Mouse (Mus musculus) gonadal fat pad, adult 2 months (tissue): ENCODE data around the gene Daxx. TPM values are rescaled to one million over a fixed set of nuclear protein-coding genes. Genes with fewer than 3 reads are reported as not detected.
"Not testable (repeated sequence)": the region's sequence is repeated elsewhere in the genome, so short reads cannot be mapped to it uniquely, and the experiment has no call there.

Experiments used
- DNase-seq: peaks from one replicate; pipeline ENCODE4 v3.0.0-alpha.2; 2012; ENCODE audit warnings: low read depth
- polyA plus RNA-seq: library from polyadenylated mRNA; depleted of rRNA; stranded (reverse); fragments of >200 nt; gene quantifications from 2 replicates; pipeline ENCODE4 v1.2.3, GENCODE M21; 2012; rRNA removed

The Daxx gene
- polyA plus RNA-seq = 36.7 and 45.8 TPM in 2 replicates

DNA sequence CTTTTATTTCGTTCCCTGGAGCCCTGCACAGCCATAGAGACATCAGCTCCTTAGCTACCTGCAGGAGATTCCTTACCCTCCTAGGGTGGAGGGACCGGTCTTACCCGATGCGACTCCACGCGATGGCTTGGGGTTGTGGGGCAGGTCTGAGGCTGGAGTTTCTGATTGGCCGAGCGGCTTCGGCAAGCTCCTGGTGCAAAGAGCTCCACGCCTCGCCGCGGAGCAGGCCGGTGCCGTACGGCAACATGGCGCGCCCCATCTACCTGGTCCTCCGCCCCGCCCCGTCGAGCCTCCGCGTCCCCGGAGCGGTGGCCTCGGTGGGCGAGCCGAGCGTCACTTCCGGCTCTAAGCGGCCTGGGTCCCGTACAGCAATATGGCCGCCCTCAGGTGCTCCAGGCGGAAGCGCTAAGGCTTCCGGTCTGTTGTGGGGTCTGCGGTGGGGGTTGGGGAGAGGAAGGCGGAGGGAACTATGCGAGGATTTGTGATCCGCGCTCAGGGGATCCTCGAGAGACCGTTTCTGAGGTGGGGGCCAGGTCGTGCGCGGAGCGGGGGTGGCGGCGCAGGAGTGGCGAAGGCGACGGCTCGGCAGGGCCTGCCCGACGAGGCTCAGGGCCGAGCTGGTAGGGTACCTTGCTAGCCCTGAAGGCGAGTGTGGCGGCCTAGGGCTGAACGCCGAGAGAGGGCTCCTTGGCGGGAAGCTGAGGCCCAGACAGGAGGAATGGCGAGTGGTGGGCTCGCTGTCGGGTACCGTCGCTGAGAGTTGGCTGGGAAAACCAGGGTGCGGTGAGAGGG is at the start of gene Daxx:
Gene Daxx (plus strand): TSS at position 338 of the 792 bp plus-strand sequence.
- DNase-seq = peak; percentile 81

DNA sequence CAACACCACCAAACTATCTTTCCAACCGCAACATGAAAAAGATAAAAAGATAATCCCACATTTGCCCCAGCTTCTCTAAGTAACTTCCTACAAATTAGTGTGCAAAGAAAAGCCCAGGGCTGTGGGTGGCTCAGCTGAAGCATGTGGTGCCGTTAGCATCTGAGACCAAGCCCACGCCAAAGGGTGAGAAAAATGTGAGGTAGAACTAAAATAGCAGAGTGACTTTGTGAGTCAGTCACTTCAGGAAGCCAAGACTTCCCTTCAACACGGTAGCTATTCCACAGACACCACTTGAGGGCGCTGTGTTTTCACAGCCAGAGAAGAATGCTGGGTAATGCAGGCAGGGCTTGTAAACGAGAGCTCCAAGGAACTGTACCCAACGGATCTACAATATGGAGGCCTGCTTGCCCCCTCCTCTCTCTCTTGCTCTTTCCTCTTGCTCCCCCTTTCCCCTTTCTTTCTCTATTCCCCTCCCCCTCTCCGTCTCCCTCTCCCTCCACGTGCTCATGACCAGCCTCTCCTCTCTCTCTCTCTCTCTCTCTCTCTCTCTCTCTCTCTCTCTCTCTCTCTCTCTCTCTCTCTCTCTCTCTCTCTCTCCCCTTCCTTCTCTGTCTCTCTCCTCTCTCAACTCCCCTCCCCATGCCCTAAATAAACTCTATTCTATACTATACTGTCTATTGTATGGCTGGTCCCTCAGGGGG is 43.7 kb upstream of the Daxx start:
- no peak for DNase-seq

DNA sequence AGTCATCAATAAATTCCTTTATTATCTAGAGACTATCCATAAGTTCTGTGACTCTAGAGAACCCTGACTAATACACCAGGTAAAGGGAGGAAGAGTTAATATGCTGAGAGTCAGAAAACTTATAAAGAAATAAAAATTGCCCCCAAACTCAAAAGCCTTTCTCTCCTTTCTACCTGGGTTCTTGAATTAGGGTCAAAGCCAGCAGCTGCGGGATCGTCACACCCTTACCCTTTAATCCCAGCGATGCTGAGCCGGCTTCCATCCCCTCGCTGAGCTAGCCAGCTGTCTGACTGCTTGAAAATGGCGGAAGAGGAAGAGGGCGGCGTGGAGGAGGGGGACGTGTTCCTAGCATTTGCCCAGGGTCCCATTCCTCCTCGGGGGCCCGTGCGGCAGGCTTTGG is 35.7 kb upstream of the Daxx start, which contains the start of gene Gm7029:
Gene Gm7029 (plus strand): TSS at position 301 of the 400 bp plus-strand sequence.
- DNase-seq = not testable (repeated sequence)

DNA sequence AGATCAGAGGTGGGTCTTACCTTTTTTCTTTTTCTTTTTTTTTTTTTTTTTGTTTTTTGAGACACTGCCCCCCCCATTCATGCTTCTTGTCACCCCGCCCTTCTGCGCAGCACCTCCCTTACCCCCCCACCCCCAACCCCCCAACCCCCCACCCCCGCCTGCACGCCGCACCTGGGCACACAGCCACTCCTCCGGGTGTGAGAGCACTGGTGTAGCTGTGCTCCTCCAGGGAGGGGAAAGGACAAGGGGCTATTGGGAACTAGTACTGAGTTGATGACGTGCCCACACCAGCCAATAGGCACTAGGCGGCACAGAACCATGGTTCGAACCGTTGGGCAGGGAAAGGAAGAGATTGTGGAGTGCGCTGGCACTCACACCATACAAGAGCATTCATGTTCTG is 34.8 kb upstream of the Daxx start:
- no peak for DNase-seq

DNA sequence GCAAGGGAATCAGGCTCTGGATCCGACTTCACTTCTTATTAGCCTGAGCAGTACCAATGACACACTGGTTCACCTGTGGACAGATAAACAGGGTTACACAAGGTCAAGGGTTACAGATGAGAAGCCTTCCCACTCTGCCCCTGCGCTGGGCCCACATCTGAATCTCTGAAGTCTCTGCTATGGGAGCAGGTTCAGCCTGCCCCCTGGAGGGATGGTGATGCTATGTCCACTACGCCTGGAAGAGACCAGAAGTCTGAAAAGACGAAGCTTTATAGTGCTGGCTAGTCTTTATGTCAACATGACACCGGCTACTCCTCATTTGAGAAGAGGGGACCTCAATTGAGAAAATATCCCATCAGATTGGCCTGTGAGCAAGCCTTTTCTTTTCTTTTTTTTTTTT is 33.4 kb upstream of the Daxx start:
- not testable (repeated sequence) for DNase-seq

DNA sequence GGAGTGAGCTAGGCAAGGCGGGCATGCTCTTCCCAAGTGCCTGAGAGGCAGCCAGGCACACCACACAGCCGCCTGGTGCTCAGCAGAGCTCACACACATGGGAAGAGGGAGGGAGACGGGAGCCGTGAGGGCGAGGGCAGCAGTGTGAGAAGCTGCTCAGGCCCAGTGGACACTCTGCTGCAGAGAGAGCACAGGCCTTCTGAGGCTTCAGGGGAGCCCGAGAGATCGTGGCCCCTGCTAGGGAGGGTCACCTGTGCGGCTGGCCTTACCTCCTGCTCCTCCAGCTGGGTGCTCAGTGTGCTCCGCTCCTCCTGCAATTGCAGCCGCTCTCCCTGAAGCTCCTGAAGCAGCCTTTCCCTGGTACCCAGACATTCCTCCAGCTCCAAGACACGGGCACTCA is 24.9 kb upstream of the Daxx start:
- DNase-seq = not testable (repeated sequence)

DNA sequence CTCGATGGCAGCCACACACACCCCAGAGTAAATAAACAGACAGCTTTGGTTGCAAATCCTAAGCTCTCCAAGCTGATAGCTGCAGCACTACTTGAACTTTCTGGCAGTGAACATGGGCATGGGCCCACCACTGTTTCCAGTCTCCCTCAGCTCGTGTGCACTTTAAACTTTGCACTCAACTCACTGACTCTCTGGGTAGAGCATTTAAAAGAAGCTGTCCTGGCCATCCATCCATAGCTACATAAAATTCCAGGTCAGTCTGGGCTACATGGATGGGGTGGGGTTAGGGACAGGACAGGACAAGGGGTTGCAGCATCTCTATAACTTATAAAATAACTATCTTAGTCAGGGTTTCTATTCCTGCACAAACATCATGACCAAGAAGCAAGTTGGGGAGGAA is 21.4 kb upstream of the Daxx start:
- not testable (repeated sequence) for DNase-seq

DNA sequence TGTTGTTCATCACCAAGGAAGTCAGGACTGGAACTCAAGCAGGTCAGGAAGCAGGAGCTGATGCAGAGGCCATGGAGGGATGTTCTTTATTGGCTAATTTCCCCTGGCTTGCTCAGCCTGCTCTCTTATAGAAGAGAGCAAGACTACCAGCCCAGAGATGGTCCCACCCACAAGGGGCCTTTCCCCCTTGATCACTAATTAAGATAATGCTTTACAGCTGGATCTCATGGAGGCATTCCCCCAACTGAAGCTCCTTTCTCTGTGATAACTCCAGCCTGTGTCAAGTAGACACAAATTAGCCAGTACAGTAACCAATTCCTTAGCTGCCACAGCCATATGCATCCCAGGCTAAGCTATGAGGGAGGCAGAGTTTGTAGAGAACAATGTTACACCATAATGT is 21.0 kb upstream of the Daxx start:
- DNase-seq = not testable (repeated sequence)

DNA sequence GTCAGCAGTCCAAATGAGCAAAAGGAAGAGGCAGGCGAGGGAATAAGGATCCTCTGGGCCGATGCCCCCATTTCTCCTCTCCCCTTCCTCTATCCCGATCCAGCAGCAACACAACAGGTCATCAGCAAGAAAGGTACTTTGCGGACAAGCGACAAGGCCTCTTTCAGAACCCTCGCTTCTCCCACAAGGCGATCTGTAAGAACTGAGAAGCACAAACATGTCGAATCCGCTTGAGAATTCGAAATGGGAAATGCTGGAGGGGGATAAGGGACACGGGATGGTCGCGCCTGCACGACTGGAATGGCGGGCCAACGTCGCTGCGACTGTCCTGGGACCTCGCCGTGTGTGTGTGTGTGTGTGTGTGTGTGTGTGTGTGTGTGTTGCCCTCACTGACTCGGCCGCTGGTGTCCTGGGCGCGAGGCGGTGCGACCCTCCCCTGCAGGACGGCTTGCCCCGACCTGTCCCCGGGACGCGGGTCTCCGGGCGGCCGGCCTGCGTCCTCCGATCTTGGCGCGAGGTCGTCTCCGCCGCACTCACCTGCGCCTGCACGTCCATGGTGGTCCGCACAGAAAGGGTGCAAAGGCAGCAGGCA is 19.2 kb upstream of the Daxx start:
- not testable (repeated sequence) for DNase-seq

DNA sequence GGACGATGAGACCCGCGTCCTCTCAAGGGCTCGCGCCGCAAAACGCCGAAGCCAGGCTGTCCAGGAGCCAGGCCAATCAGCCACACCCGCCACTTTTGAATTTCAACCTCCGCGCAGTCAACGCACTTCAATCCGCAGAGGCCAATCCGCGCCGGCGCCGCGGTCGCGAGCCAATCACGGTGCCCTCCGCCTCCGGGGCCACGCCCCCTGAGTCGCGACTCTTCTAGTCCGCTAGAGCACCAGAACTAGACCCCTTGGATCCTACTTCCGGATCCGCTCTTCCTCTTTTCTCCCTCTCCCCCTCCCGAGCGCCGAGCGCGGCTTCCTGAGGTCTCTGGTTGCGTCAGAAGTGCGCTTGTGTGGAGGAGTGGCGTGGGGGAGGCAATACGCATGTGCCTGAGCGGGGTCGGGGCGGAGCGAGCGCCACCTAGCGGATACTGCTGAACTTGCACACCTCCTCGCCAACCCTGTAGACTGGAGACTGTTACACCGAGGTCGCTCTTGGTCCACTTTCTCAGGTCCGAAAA is 18.6 kb upstream of the Daxx start, which contains the start of gene Kifc1:
Gene Kifc1 (minus strand): TSS at position 129 of the 527 bp plus-strand sequence.
- DNase-seq = peak; percentile 88

DNA sequence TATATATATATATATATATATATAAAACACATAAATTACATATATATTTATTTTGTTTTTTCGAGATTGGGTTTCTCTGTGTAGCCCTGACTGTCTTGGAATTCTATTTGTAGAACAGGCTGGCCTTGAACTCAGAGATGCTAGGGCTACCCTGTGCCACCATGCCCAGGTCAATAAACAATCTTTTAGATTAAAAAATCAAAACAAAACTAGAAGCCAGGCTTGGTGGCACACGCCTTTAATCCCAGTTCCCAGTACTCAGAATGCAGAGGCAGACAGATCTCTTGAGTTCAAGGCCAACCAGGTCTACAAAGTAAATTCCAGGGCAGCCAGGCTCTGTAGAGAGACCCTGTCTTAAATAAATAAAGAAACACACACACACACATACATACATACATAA is 17.9 kb upstream of the Daxx start:
- no peak for DNase-seq

DNA sequence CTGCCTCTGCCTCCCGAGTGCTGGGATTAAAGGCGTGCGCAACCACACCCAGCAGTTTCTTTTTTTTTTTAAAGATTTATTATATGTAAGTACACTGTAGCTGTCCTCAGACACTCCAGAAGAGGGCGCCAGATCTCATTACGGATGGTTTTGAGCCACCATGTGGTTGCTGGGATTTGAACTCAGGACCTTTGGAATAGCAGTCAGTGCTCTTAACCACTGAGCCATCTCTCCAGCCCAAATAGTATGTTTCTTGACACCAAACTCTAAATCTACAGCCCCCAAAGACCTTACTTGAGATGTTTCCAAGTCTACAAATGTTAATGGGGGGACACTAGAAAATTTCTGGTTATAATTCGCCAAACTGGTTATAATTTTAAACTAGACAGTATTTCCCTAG is 17.3 kb upstream of the Daxx start:
- not testable (repeated sequence) for DNase-seq

DNA sequence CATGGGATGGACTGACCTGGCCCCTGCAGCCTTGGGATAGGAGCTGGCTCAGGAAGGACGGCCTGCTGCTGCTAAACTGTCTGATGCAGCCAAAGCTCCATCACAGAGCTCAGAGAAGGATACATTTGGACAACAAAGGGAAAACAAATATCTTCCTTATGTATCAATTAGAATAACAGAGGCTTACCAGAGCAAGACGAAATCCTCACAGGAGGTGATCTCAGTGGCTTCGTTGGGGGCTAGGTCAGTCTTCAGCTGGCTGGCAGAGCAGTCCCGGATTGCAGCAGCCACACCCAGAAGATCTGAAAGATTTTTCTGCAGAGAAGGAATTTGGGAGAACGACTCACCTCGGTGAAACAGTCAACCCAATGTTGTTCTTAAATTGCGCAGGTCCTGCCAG is 16.8 kb upstream of the Daxx start:
- DNase-seq = no peak

DNA sequence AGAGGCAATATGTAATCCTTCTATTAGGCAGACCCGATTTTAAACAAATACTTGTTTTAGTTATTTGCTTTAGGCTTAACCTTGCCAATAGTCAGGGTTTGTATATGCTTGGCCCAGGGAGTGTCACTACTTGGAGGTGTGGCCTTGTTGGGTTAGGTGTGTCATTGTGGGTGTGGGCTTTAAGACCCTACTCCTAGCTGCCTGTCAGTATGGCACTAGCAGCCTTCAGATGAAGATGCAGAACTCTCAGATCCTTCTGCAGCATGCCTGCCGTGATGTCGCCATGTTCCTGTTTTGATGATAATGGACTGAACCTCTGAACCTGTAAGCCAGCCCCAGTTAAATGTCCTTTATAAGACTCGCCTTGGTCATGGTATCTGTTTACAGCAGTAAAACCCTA is 16.2 kb upstream of the Daxx start:
- not testable (repeated sequence) for DNase-seq

DNA sequence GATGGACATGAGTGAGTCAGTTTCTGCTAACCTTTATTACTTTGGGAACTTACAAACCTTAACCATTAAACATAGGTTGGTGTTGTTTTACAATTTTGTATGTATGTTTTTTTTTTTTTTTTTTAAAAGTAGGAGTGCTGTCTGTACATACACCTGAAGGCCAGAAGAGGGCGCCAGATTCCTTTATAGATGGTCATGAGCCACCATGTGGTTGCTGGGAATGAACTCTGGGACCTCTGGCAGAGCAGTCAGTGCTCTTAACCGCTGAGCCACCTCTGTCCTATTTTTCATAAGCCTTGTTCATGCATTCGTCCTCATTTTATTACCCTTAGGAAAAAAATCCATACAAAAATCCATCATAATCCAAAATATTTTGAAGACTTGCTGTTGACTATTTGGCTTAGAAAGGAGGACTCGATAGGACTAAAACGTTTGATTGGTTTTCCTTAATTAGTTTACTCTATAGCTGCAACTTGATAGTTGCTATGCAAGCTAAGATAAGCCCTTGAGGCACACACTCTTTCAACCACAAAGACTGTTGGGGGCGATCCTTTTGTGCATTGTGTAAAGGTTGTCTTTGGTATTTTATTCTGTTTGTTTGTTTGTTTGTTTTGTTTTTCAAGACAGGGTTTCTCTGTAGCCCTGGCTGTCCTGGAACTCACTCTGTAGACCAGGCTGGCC is 12.0 kb upstream of the Daxx start:
- DNase-seq = no peak

DNA sequence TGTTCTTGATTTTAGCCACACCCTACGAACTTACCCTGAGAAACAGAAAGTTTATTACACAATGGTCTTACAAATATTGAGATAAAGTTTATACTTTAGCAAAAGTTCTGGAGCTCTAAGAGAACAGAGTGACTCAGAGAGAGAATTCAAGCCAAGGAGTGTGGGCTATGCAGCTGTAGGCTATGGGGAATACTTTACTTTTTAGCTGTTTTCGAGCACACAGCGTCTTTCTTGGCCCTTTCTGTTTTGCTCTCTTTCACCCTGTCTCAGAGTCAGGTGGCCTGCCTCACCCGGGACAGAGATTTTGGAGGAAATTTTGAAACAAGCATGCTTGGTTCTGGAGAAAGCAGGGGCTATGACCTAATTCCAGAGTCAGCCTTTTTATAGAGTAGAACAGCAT is 11.0 kb upstream of the Daxx start:
- not testable (repeated sequence) for DNase-seq

DNA sequence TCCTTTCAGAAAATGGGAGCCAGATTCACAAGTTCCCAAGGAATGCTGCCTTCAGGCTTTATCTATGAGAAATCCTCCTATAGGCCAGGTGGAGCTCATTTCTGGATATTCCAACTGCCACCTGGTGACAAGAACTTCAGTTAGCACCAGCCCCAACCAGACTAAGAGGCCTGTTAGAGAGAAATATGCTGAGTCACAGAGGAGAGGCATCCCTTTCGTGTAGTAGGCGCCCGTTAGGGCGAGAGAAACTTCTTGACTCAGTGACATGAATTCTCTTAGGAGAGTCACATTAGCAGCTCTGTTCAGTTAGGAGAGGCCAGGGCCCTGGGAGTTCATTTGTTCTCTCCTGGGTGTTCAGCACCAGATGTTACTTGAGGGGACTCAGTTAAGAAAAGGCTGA is 9.6 kb upstream of the Daxx start:
- no peak for DNase-seq

DNA sequence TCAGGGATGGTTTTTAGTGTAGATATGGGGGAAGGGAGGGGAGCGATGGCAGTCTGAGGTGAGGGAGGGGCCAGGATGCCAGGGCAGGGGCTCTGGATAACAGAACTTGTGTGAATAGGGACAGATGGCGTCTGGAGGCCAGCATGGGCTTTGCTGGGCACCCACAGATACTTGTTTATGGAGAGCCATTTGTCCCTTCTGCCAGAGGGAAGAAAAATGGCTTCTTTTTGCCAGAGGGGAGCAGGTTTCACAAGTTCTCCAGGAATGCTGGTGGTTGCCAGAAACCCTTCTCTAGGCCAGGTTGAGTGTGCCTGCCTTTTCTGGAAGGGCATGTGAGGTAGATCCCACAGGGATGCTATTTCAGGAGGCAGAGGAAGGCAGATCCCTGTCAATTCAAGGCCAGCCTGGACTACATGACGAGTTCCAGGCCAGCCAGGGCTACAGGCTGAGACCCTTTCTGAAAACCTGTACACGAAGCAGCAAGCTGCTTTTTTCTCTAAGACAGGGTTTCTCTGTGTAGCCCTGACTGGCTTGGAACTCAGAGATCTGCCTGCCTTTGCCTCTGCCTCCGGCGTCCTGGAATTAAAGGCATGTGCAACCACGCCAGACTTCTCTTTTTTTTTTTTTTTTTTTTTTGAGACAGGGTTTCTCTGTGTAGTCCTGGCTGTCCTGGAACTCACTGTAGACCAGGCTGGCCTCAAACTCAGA is 8.8 kb upstream of the Daxx start:
- no peak for DNase-seq

DNA sequence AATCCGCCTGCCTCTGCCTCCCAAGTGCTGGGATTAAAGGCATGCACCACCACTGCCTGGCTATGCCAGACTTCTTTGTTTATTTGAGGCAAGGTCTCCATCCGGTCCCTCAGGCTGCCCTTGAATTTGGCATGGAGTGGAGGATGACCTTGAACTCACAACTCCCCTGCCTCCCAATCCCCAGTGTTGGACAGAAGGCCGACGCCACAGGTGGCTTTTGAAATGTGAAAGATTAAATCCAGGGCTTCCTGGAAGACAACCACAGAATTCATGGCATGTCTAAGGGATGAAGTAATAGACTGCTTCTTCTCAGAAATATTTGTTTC is 8.3 kb upstream of the Daxx start:
- no peak for DNase-seq

DNA sequence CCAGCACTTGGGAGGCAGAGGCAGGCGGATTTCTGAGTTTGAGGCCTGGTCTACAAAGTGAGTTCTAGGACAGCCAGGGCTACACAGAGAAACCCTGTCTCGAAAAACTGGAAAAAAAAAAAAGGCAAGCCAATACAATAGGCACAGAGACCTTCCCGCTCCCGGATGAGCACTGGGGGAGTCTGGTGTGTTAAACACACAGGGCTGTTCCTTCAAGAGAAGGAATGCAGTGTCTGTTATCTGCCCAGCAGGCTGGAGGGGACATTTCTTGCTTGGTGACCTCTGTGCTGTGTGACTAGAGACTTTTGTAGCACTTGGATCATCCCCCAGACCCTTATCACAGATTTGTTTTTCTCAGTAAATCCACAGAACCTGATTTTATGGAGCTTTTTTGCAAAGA is 7.6 kb upstream of the Daxx start:
- no peak for DNase-seq

DNA sequence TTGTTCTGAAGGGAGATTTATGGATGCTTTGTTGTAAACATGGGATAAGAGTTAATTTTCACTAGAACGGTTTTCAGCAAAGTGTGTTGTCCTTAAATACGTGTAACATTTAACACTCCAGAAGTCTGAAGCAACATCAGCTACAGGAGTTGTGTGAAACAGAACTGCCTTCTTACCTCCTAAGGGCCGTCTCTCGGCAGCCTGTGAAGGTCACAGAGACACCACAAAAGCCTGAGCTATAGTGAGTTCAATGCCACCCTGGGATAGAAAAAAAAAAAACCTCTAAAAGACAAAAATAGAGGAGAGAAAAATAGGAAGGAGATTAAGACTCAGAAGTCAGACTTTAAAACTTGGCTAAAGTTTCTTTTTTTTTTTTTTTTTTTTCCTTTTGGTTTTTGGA is 7.1 kb upstream of the Daxx start:
- no peak for DNase-seq
